Mouse (Mus musculus) neural tube, embryonic 11.5 days (tissue): ENCODE results near the gene Mapk11. TPM values are rescaled to one million over a fixed set of nuclear protein-coding genes. Genes with fewer than 3 reads are reported as not detected.
A peak's percentile ranks its signal among the peaks of the same experiment; 100 is the strongest.

Source experiments
- ATAC-seq: fragments of 200-750 bp; cut with Nextera tagmentation; 2 replicates; pipeline ENCODE4 v1.8.0; 2017; ENCODE audit warnings: moderate number of reproducible peaks, mild to moderate bottlenecking, moderate TSS enrichment, moderate library complexity; ENCODE audit not compliant: insufficient read depth, low FRiP score, low TSS enrichment
- DNase-seq: peaks from one replicate; pipeline ENCODE4 v3.0.0-alpha.2; 2015; ENCODE audit warnings: low spot score
- H3K27ac ChIP-seq: fragments of 300-500 bp; sonication (generic); 2 replicates; pipeline ENCODE4 v1.5.1; 2014; ENCODE audit warnings: low read depth, mild to moderate bottlenecking, low read length
- H3K27me3 ChIP-seq: fragments of 300-500 bp; sonication (generic); 2 replicates; pipeline ENCODE4 v1.6.1; 2014; ENCODE audit warnings: mild to moderate bottlenecking, low read length, mixed read lengths; ENCODE audit not compliant: control insufficient read depth, insufficient read depth
- H3K36me3 ChIP-seq: fragments of 300-500 bp; sonication (generic); 2 replicates; pipeline ENCODE4 v1.6.1; 2014; ENCODE audit warnings: mild to moderate bottlenecking, low read length, moderate library complexity, mixed read lengths; ENCODE audit not compliant: control insufficient read depth, insufficient read depth
- H3K4me1 ChIP-seq: fragments of 300-500 bp; sonication (generic); 2 replicates; pipeline ENCODE4 v1.6.1; 2014; ENCODE audit warnings: low read length, mixed read lengths; ENCODE audit not compliant: control insufficient read depth, insufficient read depth
- H3K4me2 ChIP-seq: fragments of 300-500 bp; sonication (generic); 2 replicates; pipeline ENCODE4 v1.6.1; 2014; ENCODE audit warnings: low read depth, mild to moderate bottlenecking, moderate library complexity
- H3K4me3 ChIP-seq: fragments of 300-500 bp; sonication (generic); 2 replicates; pipeline ENCODE4 v1.5.1; 2014; ENCODE audit warnings: low read depth, low read length
- H3K9ac ChIP-seq: fragments of 300-500 bp; sonication (generic); 2 replicates; pipeline ENCODE4 v1.6.1; 2014; ENCODE audit warnings: mild to moderate bottlenecking, low read length
- H3K9me3 ChIP-seq: fragments of 300-500 bp; sonication (generic); 2 replicates; pipeline ENCODE4 v1.6.1; 2016; ENCODE audit warnings: low read length; ENCODE audit not compliant: control insufficient read depth
- WGBS: fragments of 180-500 bp; shearing (Covaris S2); extraction: QIAGEN DNeasy Blood & Tissue Kit; methylation state at CpG from one replicate; pipeline ENCODE4 v1.1.7; 2014; 5-methylcytosine and 5-hydroxymethylcytosine counted together
- polyA plus RNA-seq: library from polyadenylated mRNA; unstranded; fragments of >200 nt; fragmentation: Nextera tagmentation; extraction: Ambion mirVana; gene quantifications from 2 replicates; pipeline ENCODE4 v1.2.1, GENCODE M21; 2014

Gene Mapk11
- polyA plus RNA-seq, 1 experiment from 2014 or later, result 37.4 TPM

DNA sequence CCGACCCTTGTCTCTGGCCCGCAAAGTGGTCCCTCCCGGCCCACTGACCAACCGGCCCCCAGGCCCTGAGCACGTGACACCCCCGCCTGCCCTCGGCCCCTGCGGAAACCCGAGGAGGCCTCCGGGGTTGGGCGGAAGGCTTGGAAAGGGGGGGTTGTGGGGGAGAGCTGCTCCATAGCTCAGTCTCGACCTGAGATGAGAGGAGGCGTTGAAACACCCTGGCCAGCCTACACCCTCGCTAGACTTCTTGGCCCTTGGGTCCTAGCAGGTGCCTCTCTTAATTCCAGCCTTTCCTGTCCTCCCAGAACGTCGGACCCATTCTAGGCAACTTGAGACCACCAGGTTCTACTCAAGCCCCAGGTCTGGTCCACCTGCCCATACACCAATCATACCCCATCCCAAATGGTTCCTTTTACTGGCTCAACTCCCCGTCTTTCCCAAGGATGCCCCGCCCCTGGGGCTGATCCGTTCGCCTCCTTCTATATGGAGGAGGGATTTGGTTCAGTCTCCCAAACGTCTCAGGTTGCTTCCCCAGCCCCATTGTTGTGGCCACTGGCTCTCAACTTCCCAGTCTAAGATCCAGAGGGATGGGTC is 8.7 kb downstream of the Mapk11 start, which contains the start of gene Mapk12:
TSS of gene Mapk12 (minus strand) at position 45 of the 594 bp plus-strand sequence.
- WGBS, result 0% methylated on average over 21 of the region's 21 CpGs
- H3K27me3 ChIP-seq, result no peaks in the 10 kb centered on the region
- H3K4me1 ChIP-seq, result peaks cover 4% of the 10 kb centered on the region; the same call in 1 of the 2 replicates

GRCm38 (mm10) chr15:89140048-89140658 is 9.3 kb downstream of the Mapk11 start:
- H3K36me3 ChIP-seq, result no peaks in the 10 kb centered on the region
- 0% methylated on average over 41 of the region's 53 CpGs for WGBS
- no peaks in the 10 kb centered on the region for H3K9me3 ChIP-seq
- peaks cover 4% of the 10 kb centered on the region; the same call in 1 of the 2 replicates for H3K4me1 ChIP-seq
- H3K4me3 ChIP-seq, result peak overlapping the region; percentile 59
- peak overlapping the region; percentile 98 for H3K4me2 ChIP-seq
- peak; percentile 48 for DNase-seq
- peak; percentile 64 for ATAC-seq
- H3K27ac ChIP-seq, result no peak overlapping the region
- H3K27me3 ChIP-seq, result no peaks in the 10 kb centered on the region
- peak overlapping the region; percentile 75 for H3K9ac ChIP-seq

More for the DNA sequence above, 8.7 kb downstream of the Mapk11 start, which contains the start of gene Mapk12:
- Histone ChIP-seq H3K27ac (no peak within 1 kb of the TSS), H3K4me2 (peak within 1 kb of the TSS; percentile 98), H3K36me3 (no peaks in the 10 kb centered on the region), H3K9me3 (no peaks in the 10 kb centered on the region), H3K9ac (peak within 1 kb of the TSS; percentile 75), H3K4me3 (peak within 1 kb of the TSS; percentile 59)
- peak; percentile 72 for DNase-seq
- peak; percentile 70 for ATAC-seq

GRCm38 (mm10) chr15:89138531-89138930 is 10.9 kb downstream of the Mapk11 start:
- Histone ChIP-seq H3K9me3 (no peaks in the 10 kb centered on the region), H3K4me1 (peaks cover 4% of the 10 kb centered on the region; the same call in 1 of the 2 replicates), H3K4me3 (no peak overlapping the region), H3K36me3 (no peaks in the 10 kb centered on the region), H3K9ac (no peak overlapping the region), H3K27ac (no peak overlapping the region), H3K27me3 (no peaks in the 10 kb centered on the region), H3K4me2 (no peak overlapping the region)
- 94% methylated on average over 6 of the region's 6 CpGs for WGBS
- DNase-seq (no peak), ATAC-seq (no peak)

- no peaks in the 10 kb centered on the region for H3K27me3 ChIP-seq
- H3K9ac ChIP-seq, result no peak overlapping the region
- DNase-seq, result no peak
- no peaks in the 10 kb centered on the region for H3K36me3 ChIP-seq
- ATAC-seq, result no peak
- 91% methylated on average over 7 of the region's 7 CpGs for WGBS
- H3K27ac ChIP-seq, result no peak overlapping the region
- H3K4me2 ChIP-seq, result no peak overlapping the region
- no peak overlapping the region for H3K4me3 ChIP-seq
- no peaks in the 10 kb centered on the region for H3K9me3 ChIP-seq
- peaks cover 4% of the 10 kb centered on the region; the same call in 1 of the 2 replicates for H3K4me1 ChIP-seq
These were observed 11.4 kb downstream of the Mapk11 start for GRCm38 (mm10) chr15:89138046-89138405.

- Histone ChIP-seq H3K27ac (no peak overlapping the region), H3K27me3 (no peaks in the 10 kb centered on the region), H3K4me2 (no peak overlapping the region), H3K36me3 (no peaks in the 10 kb centered on the region), H3K9ac (no peak overlapping the region), H3K4me1 (peaks cover 4% of the 10 kb centered on the region; the same call in 1 of the 2 replicates), H3K9me3 (no peaks in the 10 kb centered on the region), H3K4me3 (no peak overlapping the region)
- 75% methylated on average over 11 of the region's 11 CpGs for WGBS
- no peak for DNase-seq
- ATAC-seq, result no peak
These were observed 11.9 kb downstream of the Mapk11 start for GRCm38 (mm10) chr15:89137378-89138045.

DNA sequence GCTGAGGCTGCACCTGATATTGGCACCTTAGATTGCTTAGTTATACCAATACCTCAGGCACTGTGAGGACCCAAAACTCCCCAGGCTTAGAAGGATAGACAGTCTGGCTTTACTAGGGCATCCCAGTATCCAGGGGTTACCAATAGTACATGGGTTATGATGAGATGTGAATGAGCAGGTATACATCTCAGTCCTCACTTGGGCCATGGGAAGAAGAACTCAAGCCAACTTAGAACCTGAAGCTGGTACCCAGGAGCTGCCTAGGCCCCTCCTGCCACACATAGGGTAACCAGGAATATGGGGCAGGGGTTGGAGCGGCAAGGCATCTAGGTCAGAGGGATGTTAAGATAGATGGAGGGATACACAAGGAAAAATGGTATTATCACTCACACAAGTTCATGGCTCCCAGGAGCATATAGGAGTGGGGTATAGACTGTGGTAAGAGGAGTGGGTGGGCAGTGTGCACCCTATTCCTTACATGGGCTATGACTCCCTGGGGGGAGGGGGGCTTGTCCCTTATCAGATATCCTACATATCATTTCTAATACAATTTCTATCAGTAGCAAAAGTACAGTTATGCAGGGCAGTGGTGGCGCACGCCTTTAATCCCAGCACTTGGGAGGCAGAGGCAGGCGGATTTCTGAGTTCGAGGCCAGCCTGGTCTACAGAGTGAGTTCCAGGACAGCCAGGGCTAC is 12.8 kb downstream of the Mapk11 start:
- Histone ChIP-seq H3K27ac (no peak overlapping the region), H3K4me1 (peaks cover 4% of the 10 kb centered on the region; the same call in 1 of the 2 replicates), H3K36me3 (no peaks in the 10 kb centered on the region), H3K9me3 (no peaks in the 10 kb centered on the region), H3K27me3 (no peaks in the 10 kb centered on the region), H3K9ac (no peak overlapping the region), H3K4me3 (no peak overlapping the region), H3K4me2 (no peak overlapping the region)
- ATAC-seq (no peak), DNase-seq (no peak)
- WGBS, result 94% methylated on average over 4 of the region's 5 CpGs

GRCm38 (mm10) chr15:89131316-89131715 is 18.1 kb downstream of the Mapk11 start:
- Histone ChIP-seq H3K27ac (no peak overlapping the region), H3K9me3 (no peaks in the 10 kb centered on the region), H3K4me2 (no peak overlapping the region), H3K4me1 (0 out of 2 replicates have a peak, but pooled peaks cover 6% of the 10 kb centered on the region), H3K27me3 (no peaks in the 10 kb centered on the region), H3K36me3 (no peaks in the 10 kb centered on the region; the same call in 1 of the 2 replicates), H3K4me3 (no peak overlapping the region), H3K9ac (no peak overlapping the region)
- 89% methylated on average over 3 of the region's 3 CpGs for WGBS
- ATAC-seq (no peak), DNase-seq (no peak)

DNA sequence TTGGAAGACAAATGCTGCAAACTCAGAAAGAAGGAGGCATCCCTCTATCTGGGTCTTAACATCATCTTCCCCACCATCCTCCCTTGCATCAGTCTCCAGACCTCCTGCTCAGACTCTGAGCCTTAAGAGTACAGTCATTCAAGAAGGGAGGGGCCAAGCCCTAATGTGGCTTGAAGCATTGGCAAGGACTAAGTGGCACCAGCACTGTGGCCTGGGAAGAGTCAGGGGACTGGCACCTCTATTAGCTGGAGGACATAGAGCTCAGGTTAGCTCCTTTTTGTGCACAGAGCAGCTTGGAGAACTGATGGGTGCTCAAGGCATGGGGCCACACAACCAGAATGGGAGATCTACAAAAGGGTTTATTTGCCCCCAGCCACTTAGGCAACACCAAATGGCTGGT is 19.2 kb downstream of the Mapk11 start:
- Histone ChIP-seq H3K36me3 (no peaks in the 10 kb centered on the region; the same call in 1 of the 2 replicates), H3K9ac (no peak overlapping the region)

More for the DNA sequence above, 19.2 kb downstream of the Mapk11 start:
- no peak overlapping the region for H3K27ac ChIP-seq
- no peaks in the 10 kb centered on the region for H3K27me3 ChIP-seq
- ATAC-seq (no peak), DNase-seq (no peak)
- no peak overlapping the region for H3K4me3 ChIP-seq
- H3K9me3 ChIP-seq, result no peaks in the 10 kb centered on the region
- no peak overlapping the region for H3K4me2 ChIP-seq
- 0 out of 2 replicates have a peak, but pooled peaks cover 6% of the 10 kb centered on the region for H3K4me1 ChIP-seq
